In genomic region chr3:107491459-107491858, GRCm38 (mm10) we compare ENCODE assay signal across 8 mouse cellular contexts. TPM values are rescaled to one million over a fixed set of nuclear protein-coding genes. Genes with fewer than 3 reads are reported as not detected.
DNase-seq lines count a peak whose midpoint lies in the region; ATAC-seq lines count a peak whose summit lies in the region.

No protein-coding gene starts in this region.

- DNase-seq in heart, adult 18-20 months = peak; percentile 23 to 33
- no peak for DNase-seq in heart, adult 11 months
- peak; percentile 71 for DNase-seq in NIH3T3 (ENCODE audit: low read depth)
- DNase-seq in kidney, adult 9 months = peak; percentile 22
- DNase-seq in lung, postnatal 14 days = peak; percentile 11
- no peak for DNase-seq in natural killer cell, adult 2 months (ENCODE audit: low spot score in 2 of 2)

- 23% methylated on average over 6 of the region's 6 CpGs for WGBS in stomach, embryonic 16.5 days

- H3K9ac ChIP-seq in stomach, embryonic 16.5 days (ENCODE audit: low read length) = peak overlapping the region; percentile 16; the same call in 1 of the 2 replicates

- no peaks in the 10 kb centered on the region for H3K27me3 ChIP-seq in stomach, embryonic 16.5 days (ENCODE audit: control insufficient read depth, insufficient read depth, low read length)

- H3K9me3 ChIP-seq in stomach, embryonic 16.5 days (replicated peaks; ENCODE audit: control insufficient read depth, low read length) = no peaks in the 10 kb centered on the region

- H3K4me2 ChIP-seq in stomach, embryonic 16.5 days (ENCODE audit: low read depth, low read length) = no peak overlapping the region

- H3K27ac ChIP-seq in stomach, embryonic 16.5 days (ENCODE audit: low read length) = peak overlapping the region; percentile 64

- H3K4me3 ChIP-seq in stomach, embryonic 16.5 days (replicated peaks; ENCODE audit: low read length) = no peak overlapping the region

- H3K4me1 ChIP-seq in stomach, embryonic 16.5 days (ENCODE audit: control insufficient read depth, insufficient read depth, low read length) = peaks cover 13% of the 10 kb centered on the region

- ATAC-seq in frontal cortex, adult (ENCODE audit: low TSS enrichment) = peak; percentile 47
- peak; percentile 86 for ATAC-seq in stomach, embryonic 16.5 days (ENCODE audit: insufficient read depth, low FRiP score)

- H3K36me3 ChIP-seq in stomach, embryonic 16.5 days (ENCODE audit: control insufficient read depth, insufficient read depth, low read length) = no peaks in the 10 kb centered on the region

RNA-seq across cellular contexts. Expression of gene Slc6a17, which starts 26.4 kb away (rescaled TPM):
- 1 to 10 TPM; 4.1 to 6.9 TPM for total RNA-seq in heart, adult 18-20 months (2021)
- polyA plus RNA-seq in stomach, embryonic 16.5 days (2015; fragmentation: Nextera tagmentation; extraction: Ambion mirVana) = 2.1 and 2.2 TPM in 2 replicates

RNA-seq across cellular contexts. Expression of gene Kcnc4, which starts 32.1 kb away (rescaled TPM):
- under 1 TPM; 0.17 to 0.23 TPM for total RNA-seq in heart, adult 18-20 months (2021)
- 0.14 TPM in 1 of 2 replicates, not detected in the other for polyA plus RNA-seq in stomach, embryonic 16.5 days (2015; fragmentation: Nextera tagmentation; extraction: Ambion mirVana)

Comparison
In these comparisons a context has a peak if more than half of its experiments do, and no peak if none do; other contexts are left out.
1. DNase-seq: peak in heart, adult 18-20 months (2 of 2), NIH3T3 (single experiment), kidney, adult 9 months (single experiment) and lung, postnatal 14 days (single experiment); none in heart, adult 11 months (single experiment) and natural killer cell, adult 2 months (0 of 2).